Mouse (Mus musculus): ENCODE results near the gene Exoc3l4. TPM values are rescaled to one million over a fixed set of nuclear protein-coding genes. Genes with fewer than 3 reads are reported as not detected.

The Exoc3l4 gene
- polyA plus RNA-seq, 1 experiment: 3.8 TPM

GRCm38 (mm10) chr12:111409583-111409982 is 7.2 kb upstream of the Exoc3l4 start:
- DNase-seq (ENCODE audit: extremely low spot score in 1 of 2, low spot score in 1 of 2): no peak

GRCm38 (mm10) chr12:111411631-111412355 is 5.0 kb upstream of the Exoc3l4 start:
- no peak for DNase-seq (ENCODE audit: extremely low spot score in 1 of 2, low spot score in 1 of 2)

- DNase-seq (ENCODE audit: extremely low spot score in 1 of 2, low spot score in 1 of 2): no peak
These were observed 4.1 kb upstream of the Exoc3l4 start for GRCm38 (mm10) chr12:111412581-111413284.

- DNase-seq (ENCODE audit: extremely low spot score in 1 of 2, low spot score in 1 of 2): peak; percentile 72 to 94
These were observed 3.5 kb upstream of the Exoc3l4 start for GRCm38 (mm10) chr12:111413300-111413699.

- DNase-seq (ENCODE audit: extremely low spot score in 1 of 2, low spot score in 1 of 2): no peak
These were observed 3.1 kb downstream of the Exoc3l4 start for GRCm38 (mm10) chr12:111419918-111420317.

GRCm38 (mm10) chr12:111420946-111421709 is 4.3 kb downstream of the Exoc3l4 start:
- DNase-seq (ENCODE audit: extremely low spot score in 1 of 2, low spot score in 1 of 2): no peak

- DNase-seq (ENCODE audit: extremely low spot score in 1 of 2, low spot score in 1 of 2): no peak
These were observed 6.0 kb downstream of the Exoc3l4 start for GRCm38 (mm10) chr12:111422852-111423251.

GRCm38 (mm10) chr12:111423570-111424129 is 6.8 kb downstream of the Exoc3l4 start:
- no peak for DNase-seq (ENCODE audit: extremely low spot score in 1 of 2, low spot score in 1 of 2)

GRCm38 (mm10) chr12:111424547-111424946 is 7.7 kb downstream of the Exoc3l4 start:
- no peak for DNase-seq (ENCODE audit: extremely low spot score in 1 of 2, low spot score in 1 of 2)

- DNase-seq (ENCODE audit: extremely low spot score in 1 of 2, low spot score in 1 of 2): peak; percentile 56 to 90
These were observed 8.4 kb downstream of the Exoc3l4 start for GRCm38 (mm10) chr12:111425258-111425657.

- DNase-seq (ENCODE audit: extremely low spot score in 1 of 2, low spot score in 1 of 2): peak; percentile 67 to 98
These were observed 9.1 kb downstream of the Exoc3l4 start for GRCm38 (mm10) chr12:111425789-111426460.

- no peak for DNase-seq (ENCODE audit: extremely low spot score in 1 of 2, low spot score in 1 of 2)
These were observed 10.8 kb downstream of the Exoc3l4 start for GRCm38 (mm10) chr12:111427438-111428113.

GRCm38 (mm10) chr12:111428364-111428763 is 11.5 kb downstream of the Exoc3l4 start:
- DNase-seq (ENCODE audit: extremely low spot score in 1 of 2, low spot score in 1 of 2): no peak

GRCm38 (mm10) chr12:111428961-111429911 is 12.4 kb downstream of the Exoc3l4 start:
- DNase-seq (ENCODE audit: extremely low spot score in 1 of 2, low spot score in 1 of 2): peak in 1 of 2 experiments; percentile 32

- no peak for DNase-seq (ENCODE audit: extremely low spot score in 1 of 2, low spot score in 1 of 2)
These were observed 13.4 kb downstream of the Exoc3l4 start for GRCm38 (mm10) chr12:111430049-111430867.

- DNase-seq (ENCODE audit: extremely low spot score in 1 of 2, low spot score in 1 of 2): no peak
These were observed 14.3 kb downstream of the Exoc3l4 start for GRCm38 (mm10) chr12:111430868-111431817.

- no peak for DNase-seq (ENCODE audit: extremely low spot score in 1 of 2, low spot score in 1 of 2)
These were observed 15.3 kb downstream of the Exoc3l4 start for GRCm38 (mm10) chr12:111432097-111432496.

Measured in frontal cortex, adult 2 months (tissue).